Mouse (Mus musculus): ENCODE measurements around the gene 5530400C23Rik. TPM values are rescaled to one million over a fixed set of nuclear protein-coding genes. Genes with fewer than 3 reads are reported as not detected.
"Not testable (repeated sequence)": the region's sequence is repeated elsewhere in the genome, so short reads cannot be mapped to it uniquely, and the experiment has no call there.

The 5530400C23Rik gene
- not detected in 2 replicates for total RNA-seq (2021)
- long read RNA-seq, experiment 1, result 0 reads
- long read RNA-seq, experiment 2, result 0 reads

DNA sequence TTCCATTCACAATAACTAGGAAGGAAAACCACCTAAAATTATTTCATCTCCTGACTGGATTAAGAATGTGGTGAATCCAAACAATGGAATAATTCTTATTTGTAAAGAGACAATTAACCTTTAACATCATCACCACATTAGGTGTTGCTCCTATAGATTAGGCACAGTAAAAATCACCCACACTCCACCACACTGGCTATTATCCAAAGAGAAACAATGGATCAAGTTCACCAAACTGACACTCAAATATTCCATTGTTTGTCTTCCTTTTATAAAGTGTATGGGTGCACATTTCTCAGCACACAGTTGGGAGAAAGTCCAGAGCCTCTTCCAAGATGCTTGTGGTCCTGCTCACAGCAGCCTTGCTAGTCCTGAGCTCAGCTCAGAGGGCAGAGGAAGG is at the start of gene 5530400C23Rik:
5530400C23Rik (plus strand) TSS at position 301 of the 400 bp plus-strand sequence.
- DNase-seq, result not testable (repeated sequence)

DNA sequence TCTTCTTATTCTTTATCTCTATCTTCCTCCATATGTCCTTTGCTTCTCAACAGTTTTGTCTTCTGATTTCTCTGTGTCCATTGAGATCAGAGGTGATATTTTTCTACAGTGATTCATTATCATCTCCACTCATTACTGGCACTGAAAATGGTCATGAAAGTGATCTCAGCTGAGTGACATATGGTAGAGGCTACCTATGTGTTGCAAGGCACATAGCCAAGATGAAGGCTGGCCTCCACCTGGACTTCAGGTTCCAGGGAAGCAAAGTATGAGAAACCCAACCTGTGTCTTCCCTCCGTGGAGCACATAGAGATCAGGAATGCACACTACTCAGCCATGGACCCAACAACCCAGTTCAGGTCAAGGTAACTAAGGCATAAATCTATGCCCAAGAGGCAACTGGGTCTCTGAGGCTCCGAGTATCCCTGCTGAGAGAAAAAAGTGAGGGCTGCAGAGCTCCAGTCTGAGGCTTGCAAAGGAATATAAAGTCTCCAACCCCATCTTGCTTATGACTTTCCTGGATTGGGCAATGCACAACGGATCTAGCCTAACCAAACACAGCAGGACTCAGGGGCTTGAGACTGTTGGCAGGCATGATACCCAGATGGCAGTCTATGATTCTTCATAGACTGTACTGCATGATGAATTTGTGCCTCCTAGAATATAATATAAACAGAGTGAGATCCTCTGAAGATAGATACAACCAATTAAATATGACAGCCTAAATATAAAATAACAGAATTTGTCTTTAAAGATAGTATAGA is 14.1 kb downstream of the 5530400C23Rik start:
- DNase-seq, result no peak

DNA sequence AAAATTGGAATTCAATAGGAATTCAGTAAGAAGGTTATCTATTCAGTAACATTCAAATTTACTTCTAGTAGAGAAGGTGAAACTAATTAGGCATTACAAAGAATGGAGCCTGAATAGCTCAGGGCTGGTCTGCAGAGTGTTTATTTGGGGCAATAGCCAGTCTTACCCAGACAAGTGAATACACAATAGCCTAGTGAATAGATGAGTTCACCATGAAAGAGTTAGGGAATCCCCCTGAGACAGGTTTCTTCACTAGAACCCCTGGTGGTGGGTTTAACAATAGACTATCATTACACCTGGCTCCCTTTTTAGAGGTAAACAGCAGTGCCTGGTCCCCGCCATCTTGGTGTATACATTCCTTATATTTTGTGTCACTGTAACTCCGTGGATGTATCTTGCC is 21.9 kb downstream of the 5530400C23Rik start:
- not testable (repeated sequence) for DNase-seq

DNA sequence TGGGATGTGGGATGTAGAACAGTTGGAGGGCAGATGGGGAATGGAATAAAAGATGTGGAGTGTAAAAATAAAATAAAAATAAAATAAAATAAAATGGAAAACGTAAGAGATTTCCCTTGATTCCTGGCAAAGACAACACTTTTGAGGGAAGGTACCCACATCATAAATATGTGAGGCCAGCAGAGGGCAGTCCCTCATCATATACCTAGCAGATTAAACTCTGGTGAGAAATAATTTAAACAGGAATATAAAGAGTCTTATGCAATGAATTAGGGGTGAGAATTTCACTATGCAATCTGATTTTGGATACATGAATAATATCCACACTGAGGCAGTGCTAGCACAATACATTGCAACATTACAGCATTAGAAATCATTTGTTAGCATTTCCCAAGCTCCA is 46.5 kb downstream of the 5530400C23Rik start:
- no peak for DNase-seq

GRCm38 (mm10) chr6:133341731-133342130 is 49.7 kb downstream of the 5530400C23Rik start:
- not testable (repeated sequence) for DNase-seq

Other genes starting within 250 kb of the 5530400C23Rik start
- not detected in 2 replicates for gene Tas2r140, start 236.4 kb upstream of the 5530400C23Rik start, total RNA-seq (2021)
- gene Smim10l1, start 187.3 kb upstream of the 5530400C23Rik start, total RNA-seq (2021), result 85.7 and 95.0 TPM in 2 replicates